Mouse (Mus musculus) bone marrow macrophage, adult 2 months (primary cell): ENCODE data around the gene Terf2ip.

Experiments
- CTCF ChIP-seq: IDR thresholded peaks from 2 replicates; pipeline ENCODE4 v1.5.1; 2012; ENCODE audit warnings: low read depth, mild to moderate bottlenecking, low read length, moderate library complexity
- POLR2A ChIP-seq: IDR thresholded peaks from 2 replicates; pipeline ENCODE4 v1.6.1; 2012; ENCODE audit warnings: mild to moderate bottlenecking, low read depth, low read length, borderline replicate concordance

- TF ChIP-seq POLR2A (no peak), CTCF (no peak)
Measured at GRCm38 (mm10) chr8:111963546-111963945, 47.7 kb upstream of the Terf2ip start.
